Mouse (Mus musculus) olfactory bulb, adult 2 months (tissue): ENCODE measurements around the gene Clptm1.

ENCODE experiments used
- CTCF ChIP-seq: fragments of 200-500 bp; IDR thresholded peaks from 2 replicates; pipeline ENCODE4 v1.5.1; 2012; ENCODE audit warnings: low read depth, mild to moderate bottlenecking, low read length, moderate library complexity; ENCODE audit not compliant: insufficient read depth
- POLR2A ChIP-seq: fragments of 200-500 bp; IDR thresholded peaks from 2 replicates; pipeline ENCODE4 v1.6.1; 2012; ENCODE audit warnings: mild to moderate bottlenecking, low read depth, low read length, moderate library complexity; ENCODE audit not compliant: insufficient read depth

GRCm38 (mm10) chr7:19696336-19696873 lies 31.6 kb upstream of the Clptm1 start:
- TF ChIP-seq CTCF (no peak), POLR2A (no peak)
